Mouse (Mus musculus) kidney, postnatal 10 days (tissue): ENCODE measurements at regions not wholly inside any gene's neighbourhood (a gene's known extent, or its start where the extent isn't known, plus 50 kb on each side); places are given as distances from the start of the nearest gene placed in this dataset.

Source experiments
- DNase-seq: peaks from one replicate; pipeline ENCODE4 v3.0.0; 2021; ENCODE audit warnings: mixed read lengths

- no peak for DNase-seq
Observed at GRCm38 (mm10) chr13:51930931-51931330, 84.5 kb downstream of the Gadd45g start.

DNA sequence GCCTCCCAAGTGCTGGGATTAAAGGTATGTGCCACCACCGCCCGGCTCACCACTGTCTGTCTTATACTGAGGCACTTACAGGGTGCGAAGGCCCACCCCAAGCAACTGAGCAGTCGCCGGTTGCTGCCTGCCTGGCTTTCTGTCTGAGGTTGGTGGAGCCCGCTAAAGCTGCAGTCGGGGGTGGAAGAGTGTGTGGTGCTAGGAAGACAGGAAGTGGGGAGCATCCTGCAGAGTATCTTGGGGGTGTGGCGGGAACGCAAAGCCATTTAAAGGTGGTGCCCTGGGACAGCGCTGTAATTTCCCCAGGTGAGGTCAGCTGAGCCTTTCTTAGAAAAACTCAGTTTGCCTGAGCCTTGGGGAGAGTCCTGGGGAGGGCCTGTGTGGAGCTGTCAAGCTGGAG is 89.3 kb downstream of the Gadd45g start:
- DNase-seq: no peak

- no peak for DNase-seq
Observed at GRCm38 (mm10) chr13:51936441-51936840, 90.0 kb downstream of the Gadd45g start.

GRCm38 (mm10) chr13:51937898-51938297 is 91.4 kb downstream of the Gadd45g start:
- DNase-seq: no peak

- DNase-seq: no peak
Observed at GRCm38 (mm10) chr13:51939262-51939661, 92.8 kb downstream of the Gadd45g start.

GRCm38 (mm10) chr13:51939715-51940114 is 93.2 kb downstream of the Gadd45g start:
- no peak for DNase-seq

DNA sequence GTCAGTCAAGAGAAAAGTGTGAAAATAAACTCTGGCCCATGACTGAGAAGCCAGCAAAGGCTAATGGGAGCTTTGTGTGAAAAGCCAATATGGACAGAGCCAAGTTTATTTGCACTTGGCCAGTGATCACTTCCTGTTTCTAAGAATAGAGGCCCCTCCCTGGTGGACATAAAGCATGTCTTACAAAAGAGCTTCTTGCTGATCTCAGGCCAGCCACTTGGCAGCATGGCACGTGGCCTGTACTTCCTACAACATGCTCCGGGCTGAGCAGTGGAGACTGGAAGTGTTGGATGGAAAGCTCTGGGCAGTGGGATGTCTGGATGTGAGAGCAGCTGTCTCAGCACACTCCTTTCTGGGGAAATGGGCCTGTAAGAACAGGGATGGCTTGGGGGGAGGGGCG is 99.7 kb downstream of the Gadd45g start:
- peak; percentile 76 for DNase-seq

DNA sequence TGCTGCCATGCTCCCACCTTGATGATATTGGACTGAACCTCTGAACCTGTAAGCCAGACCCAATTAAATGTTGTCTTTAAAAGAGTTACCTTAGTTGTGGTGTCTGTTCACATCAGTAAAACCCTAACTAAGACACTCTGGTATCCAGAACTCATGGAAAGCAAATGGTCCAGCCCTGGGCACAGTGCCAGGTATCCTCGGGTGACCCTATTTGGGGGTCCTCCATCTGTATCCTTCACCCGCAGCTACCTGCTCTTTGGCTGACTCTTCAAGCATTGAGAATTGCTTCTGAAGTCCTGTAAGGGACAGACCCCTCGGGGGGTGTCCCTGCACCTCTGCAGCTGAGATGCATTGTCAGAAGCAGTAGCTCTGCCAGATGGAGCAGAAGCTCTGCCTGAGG is 102.4 kb downstream of the Gadd45g start:
- no peak for DNase-seq

DNA sequence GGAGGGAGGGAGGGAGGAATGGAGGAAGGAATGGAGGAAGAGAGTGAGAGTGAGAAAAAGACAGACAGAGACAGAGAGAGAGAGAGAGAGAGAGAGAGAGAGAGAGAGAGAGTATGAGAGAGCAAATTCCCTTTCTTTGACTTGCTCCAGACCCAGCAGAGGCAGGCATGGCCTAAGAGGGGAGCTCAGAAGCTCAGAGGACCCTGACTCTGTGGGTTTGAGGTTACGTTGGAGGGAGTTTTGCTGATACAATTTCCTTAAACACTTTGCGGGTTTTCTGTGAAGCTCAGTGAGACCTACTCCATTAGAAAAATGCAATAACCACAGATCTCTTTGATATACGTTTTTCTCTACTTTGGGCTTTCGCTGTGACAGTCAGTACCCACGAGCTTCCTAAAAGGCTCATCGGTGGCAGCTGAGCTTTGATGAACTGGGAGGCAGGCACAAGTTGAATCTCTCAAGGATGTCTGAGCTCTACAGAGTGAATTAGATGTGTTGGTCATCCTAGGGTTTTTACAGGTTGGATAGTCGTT is 105.1 kb downstream of the Gadd45g start:
- no peak for DNase-seq

DNA sequence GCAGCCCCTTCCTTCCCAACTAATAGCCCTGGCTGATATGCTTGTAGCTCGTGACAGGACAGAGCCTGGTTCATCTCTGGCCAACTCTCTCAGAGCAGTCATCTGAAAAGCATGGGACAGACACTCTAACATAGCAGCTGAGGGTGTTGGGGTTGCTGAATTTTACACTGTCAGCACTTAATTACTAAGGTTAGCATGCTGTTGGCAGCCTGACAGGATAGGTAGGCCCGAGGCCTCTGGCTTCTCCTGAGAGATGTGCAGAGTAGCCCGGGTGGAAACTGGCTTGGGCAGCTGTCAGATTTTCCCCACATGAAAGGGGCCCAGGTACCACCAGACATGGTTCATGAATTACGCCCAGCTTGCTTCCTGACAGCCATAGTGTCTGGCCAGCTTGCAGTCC is 106.6 kb downstream of the Gadd45g start:
- DNase-seq: no peak

DNA sequence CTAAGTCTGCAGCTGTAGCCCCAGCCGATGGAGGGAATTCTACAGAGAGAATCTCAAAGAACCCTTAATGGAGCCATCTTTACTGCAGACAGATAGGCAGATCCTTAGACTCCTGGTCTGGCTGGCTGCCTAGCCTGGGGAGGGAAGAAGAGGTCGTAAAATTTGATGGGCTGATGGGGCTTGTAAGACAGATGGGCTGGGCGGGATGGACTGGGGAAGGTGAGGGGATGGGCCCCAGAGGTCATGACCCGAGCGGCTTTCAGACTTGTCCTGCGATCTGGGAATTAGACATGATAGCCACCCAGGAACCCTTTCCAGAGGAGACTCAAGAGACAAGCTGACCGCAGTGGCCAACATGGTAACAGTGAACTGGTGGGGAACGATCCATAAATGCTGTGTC is 107.1 kb downstream of the Gadd45g start:
- DNase-seq: no peak

DNA sequence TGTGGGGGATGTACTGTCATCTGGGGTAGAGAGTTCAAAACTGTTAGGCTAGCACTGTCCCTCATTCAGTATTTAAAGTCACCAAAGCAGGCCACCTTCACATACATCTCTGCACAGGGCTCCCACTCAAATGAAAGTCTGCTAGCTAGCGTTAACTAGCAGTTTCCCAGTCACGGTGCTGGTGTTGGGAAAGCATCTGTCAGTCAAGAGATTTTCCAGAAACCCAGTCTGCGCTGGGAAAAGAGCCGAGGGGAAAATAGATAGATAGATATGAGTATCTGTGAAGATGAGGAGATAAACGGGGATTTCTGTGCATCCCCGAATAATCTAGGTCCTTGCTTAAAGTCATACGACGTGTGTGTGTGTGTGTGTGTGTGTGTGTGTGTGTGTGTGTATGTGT is 110.6 kb downstream of the Gadd45g start:
- DNase-seq: no peak

- no peak for DNase-seq
Observed at GRCm38 (mm10) chr13:51959591-51959990, 113.1 kb downstream of the Gadd45g start.

DNA sequence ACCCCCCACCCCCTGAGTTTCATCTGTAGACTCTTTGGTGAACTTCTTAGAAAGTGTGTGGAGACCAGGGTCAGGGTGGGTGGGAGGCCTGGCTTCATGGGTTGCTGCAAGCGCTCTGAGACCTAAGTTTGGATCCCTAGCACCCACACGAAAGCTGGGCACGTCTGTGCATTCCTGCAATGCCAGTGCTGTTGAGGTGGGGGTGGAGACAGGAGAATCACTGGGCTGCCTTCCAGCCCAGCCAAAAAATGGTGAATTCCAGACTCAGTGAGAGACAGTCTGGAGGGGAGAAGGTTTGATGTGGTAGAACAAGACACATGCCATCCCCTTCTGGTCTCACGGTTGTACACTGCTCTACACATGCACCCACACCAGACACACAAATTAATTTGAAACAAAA is 113.8 kb downstream of the Gadd45g start:
- no peak for DNase-seq

GRCm38 (mm10) chr13:51962191-51962611 is 115.7 kb downstream of the Gadd45g start:
- peak; percentile 37 for DNase-seq

- DNase-seq: no peak
Observed at GRCm38 (mm10) chr13:51962676-51963075, 116.2 kb downstream of the Gadd45g start.

GRCm38 (mm10) chr13:51963966-51964365 is 117.5 kb downstream of the Gadd45g start:
- no peak for DNase-seq

GRCm38 (mm10) chr13:51964416-51964815 is 117.9 kb downstream of the Gadd45g start:
- peak; percentile 61 for DNase-seq

GRCm38 (mm10) chr13:51964921-51965320 is 118.4 kb downstream of the Gadd45g start:
- peak; percentile 28 for DNase-seq

DNA sequence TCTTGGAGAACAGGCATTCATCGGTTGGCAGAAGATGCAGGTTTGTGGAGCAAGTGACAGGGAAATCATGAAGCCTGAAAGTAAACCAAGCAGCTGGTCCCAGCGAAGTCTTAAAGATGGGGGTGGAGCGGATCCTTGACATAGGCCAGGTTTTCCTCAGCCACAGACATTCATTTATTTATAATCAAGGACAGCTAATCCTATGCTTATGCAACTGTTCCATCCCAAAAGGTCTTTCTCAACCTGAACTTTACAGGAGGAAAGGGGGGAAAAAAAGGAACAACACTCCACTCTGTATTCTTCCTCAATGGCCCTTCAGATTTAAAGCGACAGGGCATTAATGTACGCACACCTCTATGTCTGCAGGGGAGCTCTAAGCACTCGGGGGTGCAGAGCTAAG is 121.6 kb downstream of the Gadd45g start:
- DNase-seq: no peak

- peak; percentile 22 for DNase-seq
Observed at GRCm38 (mm10) chr13:51968796-51969195, 122.3 kb downstream of the Gadd45g start.

- peak; percentile 28 for DNase-seq
Observed at GRCm38 (mm10) chr13:51970051-51970450, 123.6 kb downstream of the Gadd45g start.

GRCm38 (mm10) chr13:51972656-51973310 is 126.3 kb downstream of the Gadd45g start:
- DNase-seq: no peak

DNA sequence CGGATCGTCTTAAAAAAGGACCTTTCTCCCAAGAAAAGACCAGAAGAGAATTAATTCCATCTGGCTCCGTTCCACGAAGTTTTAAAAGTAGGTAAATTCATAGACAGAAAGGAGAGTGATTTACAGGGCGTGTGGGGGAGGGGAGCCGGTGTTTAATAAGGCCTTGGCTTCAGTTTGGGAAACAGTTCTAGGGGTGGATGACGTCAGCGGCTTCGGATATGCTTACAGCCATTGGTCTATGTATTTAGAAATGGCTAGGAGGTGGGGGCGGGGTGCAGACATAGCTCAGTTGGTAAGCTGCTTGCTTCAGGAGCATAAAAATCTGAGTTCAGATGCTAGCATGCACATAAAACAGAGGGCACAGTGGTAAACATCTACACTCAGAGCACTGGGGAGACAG is 127.0 kb downstream of the Gadd45g start:
- peak; percentile 49 for DNase-seq

GRCm38 (mm10) chr13:51974101-51974500 is 127.6 kb downstream of the Gadd45g start:
- peak; percentile 23 for DNase-seq
